Mouse (Mus musculus) gonadal fat pad, adult 2 months (tissue): ENCODE measurements around the gene Cyp4f15. TPM values are rescaled to one million over a fixed set of nuclear protein-coding genes. Genes with fewer than 3 reads are reported as not detected.
"Not testable (repeated sequence)": the region's sequence is repeated elsewhere in the genome, so short reads cannot be mapped to it uniquely, and the experiment has no call there.

Experiments
- DNase-seq: peaks from one replicate; pipeline ENCODE4 v3.0.0-alpha.2; 2012; ENCODE audit warnings: low read depth
- polyA plus RNA-seq: library from polyadenylated mRNA; depleted of rRNA; stranded (reverse); fragments of >200 nt; gene quantifications from 2 replicates; pipeline ENCODE4 v1.2.3, GENCODE M21; 2012; rRNA removed

Gene Cyp4f15
- polyA plus RNA-seq, result 18.4 and 20.6 TPM in 2 replicates

DNA sequence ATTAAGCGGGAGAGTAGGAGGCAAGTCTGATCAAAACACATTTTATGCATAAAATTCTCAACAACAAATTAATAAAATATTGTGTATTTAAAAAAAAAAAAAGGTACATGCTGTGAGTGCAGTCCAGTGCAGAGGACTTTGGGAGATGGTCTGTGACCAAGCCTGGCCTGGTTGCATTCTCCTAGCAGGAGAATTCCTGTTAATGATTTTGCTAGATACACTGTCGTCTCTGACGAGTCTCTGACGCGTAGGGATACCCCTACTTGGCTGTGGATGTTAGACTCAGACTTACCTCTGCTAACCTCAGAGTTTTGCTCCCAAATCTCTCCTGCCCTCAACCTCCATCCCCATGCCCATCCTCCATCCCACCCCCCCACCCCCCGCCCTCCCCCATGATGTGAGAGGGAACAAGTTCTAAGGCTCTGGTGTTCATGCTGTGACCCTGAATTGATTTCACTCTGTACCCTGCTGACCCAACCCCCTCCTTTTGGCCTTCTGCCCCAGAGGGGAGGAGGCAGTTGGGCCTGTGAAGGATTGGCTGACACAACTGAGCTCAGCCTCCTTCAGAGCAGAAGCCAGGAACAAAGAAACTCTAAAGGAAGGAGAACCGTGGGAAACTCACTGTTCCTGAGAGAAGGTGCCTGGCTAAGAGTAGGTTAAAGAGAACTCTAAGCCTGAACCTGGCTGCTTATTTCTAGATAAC, at the start of gene Cyp4f15:
Gene Cyp4f15, plus strand, starts transcription at position 580 of the 703 bp plus-strand sequence.
- DNase-seq, result no peak

- DNase-seq, result no peak
Measured at GRCm38 (mm10) chr17:32636341-32636740, 49.1 kb upstream of the Cyp4f15 start.

DNA sequence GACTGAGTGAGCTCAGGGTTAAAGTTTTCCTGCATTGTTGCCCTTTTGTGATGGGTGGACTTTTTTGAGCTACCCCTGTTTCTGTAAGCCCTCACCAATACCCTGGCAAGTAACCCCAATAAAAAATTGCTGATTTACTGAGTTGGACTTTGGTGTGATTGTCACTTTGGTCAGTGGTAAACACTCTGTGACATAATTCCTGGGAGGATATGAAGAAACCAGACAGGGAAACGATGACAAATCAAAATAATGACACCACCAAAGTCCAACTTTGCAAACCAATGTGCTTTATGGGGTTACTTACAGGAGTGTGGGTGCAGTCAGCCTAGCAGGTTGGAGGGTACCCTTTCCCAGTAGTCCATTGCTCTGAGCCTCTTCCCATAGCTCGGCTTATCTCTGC, 48.3 kb upstream of the Cyp4f15 start:
- no peak for DNase-seq

DNA sequence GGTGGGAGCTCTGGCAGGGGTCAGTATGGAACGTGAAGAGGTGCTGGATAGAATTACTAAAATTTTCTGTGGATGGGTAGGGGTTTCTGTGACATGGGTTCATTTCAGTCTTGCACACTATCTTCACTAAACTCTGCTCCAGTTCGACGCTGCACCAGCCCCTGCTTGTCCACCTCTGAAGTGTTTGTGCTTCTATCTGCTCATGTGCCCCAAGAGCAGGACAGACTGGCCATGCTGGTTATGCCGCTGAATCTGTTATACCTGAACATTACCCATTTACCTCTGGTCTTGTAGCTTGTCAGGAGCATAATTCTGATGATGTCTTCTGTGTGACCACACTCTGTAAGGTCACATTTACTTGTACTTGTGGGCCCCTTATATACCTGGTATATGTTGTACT, 38.8 kb upstream of the Cyp4f15 start:
- no peak for DNase-seq

GRCm38 (mm10) chr17:32653860-32654259, 31.6 kb upstream of the Cyp4f15 start:
- no peak for DNase-seq

- DNase-seq, result no peak
Measured at GRCm38 (mm10) chr17:32657041-32657440, 28.4 kb upstream of the Cyp4f15 start.

DNA sequence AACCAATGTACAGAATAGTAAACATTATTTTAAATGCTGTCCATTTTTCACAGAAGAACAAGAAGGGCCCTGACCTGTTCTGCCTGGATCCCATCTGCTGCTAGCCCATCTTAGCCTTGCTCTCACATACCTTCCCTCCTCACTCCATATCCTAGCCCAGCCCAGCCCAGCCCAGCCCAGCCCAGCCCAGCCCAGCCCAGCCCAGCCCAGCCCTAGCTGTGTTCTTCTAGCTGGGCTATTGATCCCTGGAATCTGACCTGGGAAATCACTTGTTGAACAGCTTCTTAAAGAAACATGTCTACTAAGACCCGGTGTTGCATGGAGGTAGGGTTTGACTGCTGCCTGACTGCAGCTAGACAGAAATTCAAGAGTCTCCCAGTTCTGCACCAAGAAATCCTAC, 27.2 kb upstream of the Cyp4f15 start:
- DNase-seq, result no peak

GRCm38 (mm10) chr17:32658712-32659111, 26.7 kb upstream of the Cyp4f15 start, which contains the start of gene Cyp4f40:
Cyp4f40 (plus strand) TSS chr17:32658900.
- DNase-seq, result no peak

- no peak for DNase-seq
Measured at GRCm38 (mm10) chr17:32673976-32674375, 11.5 kb upstream of the Cyp4f15 start.

DNA sequence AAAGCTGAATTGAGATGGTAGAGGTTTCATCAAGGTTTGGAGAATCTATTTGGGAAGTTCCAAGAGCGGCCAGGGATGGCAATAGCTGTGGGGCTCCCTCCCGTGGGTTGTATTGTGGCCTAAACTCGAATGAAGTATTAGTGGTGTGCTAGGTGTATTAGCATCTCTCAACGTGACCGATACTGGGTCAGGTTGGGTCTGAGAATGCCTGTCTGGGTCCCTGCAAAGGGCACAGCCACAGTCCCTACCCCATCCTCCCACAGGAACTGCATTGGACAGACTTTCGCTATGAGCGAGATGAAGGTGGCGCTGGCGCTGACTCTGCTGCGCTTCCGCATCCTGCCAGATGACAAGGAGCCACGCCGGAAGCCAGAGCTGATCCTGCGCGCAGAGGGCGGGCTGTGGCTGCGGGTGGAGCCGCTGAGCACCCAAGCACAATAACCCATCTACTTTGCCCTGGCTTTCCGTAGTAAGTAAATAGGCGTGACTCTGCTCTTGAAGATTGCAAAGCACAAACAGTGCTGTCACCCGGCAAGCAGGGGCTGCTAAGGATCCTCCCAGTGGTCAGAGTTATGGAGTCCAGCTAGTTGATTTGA, 9.3 kb upstream of the Cyp4f15 start:
- DNase-seq, result no peak

DNA sequence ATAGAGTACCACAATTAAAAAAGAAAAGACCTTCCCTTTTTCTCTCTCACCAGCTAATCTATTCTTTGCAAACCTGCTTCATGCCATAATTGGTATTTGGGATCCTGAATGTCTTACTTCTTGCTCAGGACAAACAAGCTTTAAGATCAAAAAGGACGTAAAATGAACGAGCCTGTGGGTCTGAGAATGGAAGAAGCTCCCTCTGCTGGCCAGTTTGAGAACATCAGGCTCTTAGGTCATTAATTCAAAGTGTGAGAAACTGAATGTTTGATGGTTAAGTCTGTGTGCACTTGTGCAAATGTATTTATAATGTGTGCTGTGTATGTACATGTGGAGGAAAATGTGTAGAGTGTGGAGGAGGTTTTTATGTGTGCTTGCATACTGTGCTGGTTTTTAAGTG, 5.0 kb upstream of the Cyp4f15 start:
- DNase-seq, result no peak

DNA sequence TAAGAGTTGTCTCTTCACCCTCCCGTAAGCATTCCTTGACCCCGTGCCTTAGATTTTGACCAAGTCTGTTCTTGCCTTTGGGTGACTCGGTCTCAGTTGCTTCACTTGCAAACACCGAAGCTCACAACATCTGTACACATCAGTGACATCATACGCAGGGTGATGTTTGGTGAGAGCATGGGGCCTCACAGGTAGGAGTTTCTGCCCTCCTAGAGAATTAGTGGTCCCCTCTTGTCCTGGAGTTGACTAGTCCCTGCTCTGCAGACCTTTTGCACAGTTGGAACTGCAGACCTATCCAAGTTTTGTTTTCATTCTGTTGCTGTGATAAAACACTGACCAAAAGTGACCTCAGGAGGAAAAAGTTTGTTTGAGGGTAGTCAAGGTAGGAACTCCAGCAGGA, 1.3 kb downstream of the Cyp4f15 start:
- no peak for DNase-seq

DNA sequence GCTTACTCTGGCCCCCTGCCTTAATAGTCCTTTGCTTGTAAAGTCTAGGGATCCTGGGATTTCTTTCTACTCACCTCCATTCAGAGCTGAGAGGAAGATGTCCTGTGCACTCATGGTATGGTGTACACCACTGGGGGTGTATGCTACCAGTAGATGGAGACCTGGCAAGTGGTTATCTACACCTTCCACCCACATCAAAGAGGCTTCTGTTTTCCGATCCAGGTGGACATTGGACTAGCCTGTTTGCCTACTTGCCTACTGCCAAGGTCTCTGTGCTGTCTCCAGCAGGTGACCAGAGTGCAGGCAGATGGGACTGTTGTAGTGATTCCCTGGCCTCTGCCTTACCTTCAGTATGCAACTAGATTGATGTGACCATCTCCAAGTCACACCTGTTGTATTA, 5.5 kb downstream of the Cyp4f15 start:
- DNase-seq, result no peak

DNA sequence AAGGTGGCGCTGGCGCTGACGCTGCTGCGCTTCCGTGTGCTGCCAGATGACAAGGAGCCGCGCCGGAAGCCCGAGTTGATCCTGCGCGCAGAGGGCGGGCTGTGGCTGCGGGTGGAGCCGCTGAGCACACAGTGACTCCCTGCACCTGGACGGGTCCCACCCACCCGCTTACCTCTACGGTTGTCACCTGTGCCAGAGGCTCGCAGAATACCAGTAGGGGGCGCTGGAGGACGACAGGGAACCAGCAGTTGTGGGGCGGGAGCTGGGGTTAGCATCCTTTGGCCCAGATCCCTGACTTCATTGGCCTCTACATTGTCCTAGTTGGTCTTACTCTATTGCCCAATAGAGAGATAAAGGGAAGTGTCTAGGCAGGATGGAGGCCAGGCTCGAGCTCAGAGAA, 17.4 kb downstream of the Cyp4f15 start:
- no peak for DNase-seq

GRCm38 (mm10) chr17:32710541-32710940, 25.1 kb downstream of the Cyp4f15 start:
- DNase-seq, result not testable (repeated sequence)

DNA sequence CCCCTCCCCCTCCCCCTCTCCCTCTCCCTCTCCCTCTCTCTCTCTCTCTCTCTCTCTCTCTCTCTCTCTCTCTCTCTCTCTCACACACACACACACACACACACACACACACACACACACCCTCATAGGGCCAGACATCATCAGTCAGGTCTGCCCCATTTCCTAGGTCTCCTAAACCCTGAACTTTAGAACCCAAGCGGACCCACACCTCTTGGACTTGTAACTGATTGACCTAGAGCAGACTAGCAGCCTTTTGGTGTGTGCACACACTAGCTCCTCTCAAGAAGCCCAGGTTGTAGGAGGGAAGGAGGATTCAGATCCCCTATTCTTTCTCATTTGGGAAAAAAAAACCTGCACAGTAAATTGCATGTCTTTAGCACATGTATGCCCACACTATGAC, 36.7 kb downstream of the Cyp4f15 start:
- DNase-seq, result not testable (repeated sequence)

DNA sequence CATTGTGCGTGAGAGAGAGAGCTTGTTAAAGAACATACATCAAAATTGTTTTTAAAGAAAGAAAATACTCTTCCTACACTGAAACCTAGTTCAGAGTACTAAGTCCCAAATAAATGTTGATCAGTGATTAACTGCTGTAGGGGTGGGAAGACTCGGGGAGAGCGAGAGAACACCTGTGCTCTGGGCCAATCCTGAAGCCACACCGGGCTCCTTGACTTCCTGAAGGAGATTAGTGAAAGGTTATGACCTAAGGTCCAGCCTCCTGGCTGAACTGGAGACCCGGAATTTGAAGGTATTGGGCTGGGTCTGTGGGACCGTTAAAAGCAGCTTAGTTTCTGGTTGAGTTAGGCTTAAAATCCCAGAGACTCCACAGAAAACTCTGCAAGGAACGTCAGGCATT, 37.3 kb downstream of the Cyp4f15 start:
- DNase-seq, result no peak

- not testable (repeated sequence) for DNase-seq
Measured at GRCm38 (mm10) chr17:32726360-32726759, 40.9 kb downstream of the Cyp4f15 start.

DNA sequence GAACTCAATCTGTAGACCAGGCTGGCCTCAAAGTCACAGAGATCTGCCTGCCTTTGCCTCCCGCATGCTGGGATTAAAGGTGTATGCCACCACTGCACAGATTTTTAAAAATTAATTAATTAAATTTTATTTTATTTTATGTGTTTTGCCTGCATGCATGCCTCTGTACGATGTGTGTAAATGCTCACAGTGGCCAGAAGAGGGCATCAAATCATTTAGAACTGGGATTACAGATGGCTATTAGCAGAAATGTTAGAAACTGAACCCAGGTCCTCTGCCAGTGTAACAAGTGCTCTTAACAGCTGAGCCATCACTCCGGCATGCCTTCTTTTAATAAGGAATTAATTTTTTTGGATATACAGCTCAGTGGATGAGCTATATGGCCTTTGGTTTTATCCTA, 43.6 kb downstream of the Cyp4f15 start:
- no peak for DNase-seq

DNA sequence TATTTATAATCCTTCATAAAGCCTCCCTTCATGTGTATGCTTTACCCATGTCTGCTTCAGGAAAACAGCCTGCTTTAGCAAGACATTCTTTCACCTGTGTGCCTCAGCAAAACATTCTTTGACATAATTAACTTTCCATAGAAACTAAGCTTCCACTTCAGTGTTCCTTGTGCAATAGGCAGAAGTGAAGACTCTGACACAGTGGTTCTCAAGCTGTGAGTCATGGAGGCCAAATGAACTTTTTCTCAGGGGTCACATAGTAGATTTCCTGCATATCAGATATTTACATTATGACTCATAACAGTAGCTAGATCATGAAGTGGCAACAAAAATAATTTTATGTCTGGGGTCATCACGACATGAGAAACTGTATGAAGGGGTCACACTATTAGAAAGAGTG, 53.0 kb downstream of the Cyp4f15 start:
- no peak for DNase-seq

DNA sequence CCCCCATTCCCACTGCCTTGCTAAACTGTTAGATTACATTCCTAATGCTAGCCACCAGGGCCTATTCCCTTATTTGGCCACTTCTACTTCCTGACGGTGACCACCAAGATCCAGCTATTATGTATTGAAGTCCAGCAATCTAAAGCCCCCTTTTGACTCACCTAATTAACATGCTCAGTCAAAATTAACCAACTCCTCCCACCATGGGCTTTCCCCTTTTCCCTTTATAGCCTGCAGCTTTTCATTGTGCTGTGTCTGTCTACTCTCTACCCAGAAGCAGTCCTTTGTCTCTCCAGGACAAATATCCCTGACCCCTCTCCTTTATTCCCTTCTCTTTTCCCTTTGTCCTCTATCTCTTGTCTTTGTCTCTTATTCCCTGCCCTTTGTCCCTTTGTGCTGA, 55.6 kb downstream of the Cyp4f15 start:
- DNase-seq, result no peak

DNA sequence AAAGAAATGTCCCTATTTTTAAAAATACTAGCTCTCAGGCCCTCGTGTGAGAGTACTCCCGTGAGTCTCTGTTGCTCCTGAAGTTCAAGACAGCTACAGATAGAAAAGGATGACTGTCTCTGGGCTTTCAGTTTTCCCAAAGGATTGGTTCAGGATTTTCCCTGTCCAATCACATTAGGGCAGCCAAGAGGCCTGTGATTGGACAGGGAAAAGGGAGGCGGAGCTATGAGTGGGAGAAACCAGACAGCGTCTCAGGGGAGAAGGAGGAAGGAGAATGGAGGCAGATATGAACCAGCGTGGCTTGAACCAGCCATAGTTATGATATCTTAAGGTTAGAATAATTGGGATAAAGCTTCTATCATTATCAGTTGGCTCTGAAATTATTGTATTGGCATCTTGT, 65.2 kb downstream of the Cyp4f15 start:
- no peak for DNase-seq
